Mouse (Mus musculus) lung, adult 2 months (tissue): Measurements from ENCODE around the gene Kpna3.
A peak's percentile ranks its signal among the peaks of the same experiment; 100 is the strongest.

Source experiments
- CTCF ChIP-seq: fragments of 200-500 bp; IDR thresholded peaks from 2 replicates; pipeline ENCODE4 v1.5.1; 2011; ENCODE audit warnings: mild to moderate bottlenecking, low read length, control low read depth; ENCODE audit not compliant: insufficient read depth
- POLR2A ChIP-seq: fragments of 200-500 bp; IDR thresholded peaks from 2 replicates; pipeline ENCODE4 v1.6.1; 2011; ENCODE audit warnings: low read depth, mild to moderate bottlenecking, control low read depth, low read length, borderline replicate concordance; ENCODE audit errors: extremely low read depth

GRCm38 (mm10) chr14:61330996-61331561, 108.6 kb downstream of the Kpna3 start:
- TF ChIP-seq CTCF = peak; percentile 72
- TF ChIP-seq POLR2A = no peak
